Mouse (Mus musculus) liver, embryonic 14.5 days (tissue): ENCODE measurements around the gene Tnk1. TPM values are rescaled to one million over a fixed set of nuclear protein-coding genes. Genes with fewer than 3 reads are reported as not detected.

Experiments
- ATAC-seq: fragments of 200-750 bp; cut with Nextera tagmentation; 2 replicates; pipeline ENCODE4 v1.8.0; 2017; ENCODE audit warnings: moderate number of reproducible peaks, mild to moderate bottlenecking, moderate library complexity; ENCODE audit not compliant: insufficient read depth
- DNase-seq, 3 experiments: peaks; one replicate each; pipeline ENCODE4 v3.0.0-alpha.2; 2012 to 2013; ENCODE audit warnings: low read depth in 3 of 3, low spot score in 3 of 3
- H3K27ac ChIP-seq: fragments of 300-500 bp; sonication (generic); 2 replicates; pipeline ENCODE4 v1.5.1; 2014; ENCODE audit warnings: moderate library complexity, mild to moderate bottlenecking, control low read depth, inconsistent platforms
- H3K27me3 ChIP-seq: fragments of 300-500 bp; sonication (generic); 2 replicates; pipeline ENCODE4 v1.6.1; 2014; ENCODE audit warnings: mild to moderate bottlenecking, low read length, moderate library complexity; ENCODE audit not compliant: control insufficient read depth, insufficient read depth
- H3K36me3 ChIP-seq: fragments of 300-500 bp; sonication (generic); replicated peaks from 2 replicates; pipeline ENCODE4 v1.6.1; 2014; ENCODE audit warnings: low read depth; ENCODE audit not compliant: control insufficient read depth, insufficient read depth
- H3K4me1 ChIP-seq, 2 experiments: fragments of 200-500 bp in 1 of 2; fragments of 300-500 bp in 1 of 2; sonication (generic) in 1 of 2; replicated peaks; 2 replicates each; pipeline ENCODE4 v1.6.1; 2012 to 2014; ENCODE audit warnings: antibody characterized with exemption in 1 of 2, inconsistent platforms in 1 of 2, low read length in 1 of 2; ENCODE audit not compliant: control insufficient read depth in 2 of 2, insufficient read depth in 2 of 2
- H3K4me2 ChIP-seq: fragments of 300-500 bp; sonication (generic); 2 replicates; pipeline ENCODE4 v1.6.1; 2014; ENCODE audit warnings: low read depth, mild to moderate bottlenecking, control low read depth, moderate library complexity
- H3K4me3 ChIP-seq, 2 experiments: fragments of 200-500 bp in 1 of 2; fragments of 300-500 bp in 1 of 2; sonication (generic) in 1 of 2; 2 replicates each; pipeline ENCODE4 v1.5.1; 2012 to 2014; ENCODE audit warnings: low read depth in 2 of 2, low read length in 2 of 2, mild to moderate bottlenecking in 2 of 2, control low read depth in 1 of 2, inconsistent platforms in 1 of 2, moderate library complexity in 1 of 2; ENCODE audit not compliant: insufficient read depth in 1 of 2
- H3K9ac ChIP-seq: fragments of 300-500 bp; sonication (generic); replicated peaks from 2 replicates; pipeline ENCODE4 v1.6.1; 2014; ENCODE audit warnings: mild to moderate bottlenecking, control low read depth, moderate library complexity
- H3K9me3 ChIP-seq: fragments of 300-500 bp; sonication (generic); 2 replicates; pipeline ENCODE4 v1.6.1; 2016; ENCODE audit warnings: low read length, mixed read lengths; ENCODE audit not compliant: control insufficient read depth
- CTCF ChIP-seq: IDR thresholded peaks from 2 replicates; pipeline ENCODE4 v1.5.1; 2016; ENCODE audit warnings: antibody characterized with exemption, low read depth, control low read depth
- EP300 ChIP-seq: IDR thresholded peaks from 2 replicates; pipeline ENCODE4 v1.6.1; 2016; ENCODE audit warnings: antibody characterized with exemption, low read depth
- WGBS: fragments of 180-500 bp; shearing (Covaris S2); extraction: QIAGEN DNeasy Blood & Tissue Kit; methylation state at CpG from one replicate; pipeline ENCODE4 v1.1.7; 2014; ENCODE audit not compliant: insufficient replicate concordance; 5-methylcytosine and 5-hydroxymethylcytosine counted together
- polyA plus RNA-seq, 2 experiments: library from polyadenylated mRNA; depleted of rRNA in 1 of 2; stranded (reverse) in 1 of 2; unstranded in 1 of 2; fragments of >200 nt; fragmentation: Nextera tagmentation in 1 of 2; extraction: Ambion mirVana in 1 of 2; gene quantifications; 2 replicates each; pipeline versions ENCODE4 v1.2.1 to v1.2.3; 2012 to 2014

The Tnk1 gene
- polyA plus RNA-seq, 2 experiments, result 0.43 to 1.2 TPM

GRCm38 (mm10) chr11:69835326-69835965 lies 23.1 kb downstream of the Tnk1 start:
- DNase-seq (no peak), ATAC-seq (no peak)
- Histone ChIP-seq H3K27ac (no peak overlapping the region), H3K36me3 (no peaks in the 10 kb centered on the region), H3K27me3 (peaks cover 44% of the 10 kb centered on the region), H3K4me1 (peaks cover 14 to 25% of the 10 kb centered on the region in 2 experiments), H3K9ac (no peak overlapping the region), H3K4me2 (no peak overlapping the region), H3K9me3 (no peaks in the 10 kb centered on the region), H3K4me3 (no peak overlapping the region)
- TF ChIP-seq CTCF (no peak), EP300 (no peak)
- WGBS, result 15% methylated on average over 9 of the region's 9 CpGs

GRCm38 (mm10) chr11:69834001-69834549 lies 24.5 kb downstream of the Tnk1 start:
- no peak overlapping the region for H3K27ac ChIP-seq
- H3K4me3 ChIP-seq, result peak overlapping the region; percentile 10 to 42; a peak in 3 of 4 replicates
- H3K27me3 ChIP-seq, result peaks cover 44% of the 10 kb centered on the region
- no peaks in the 10 kb centered on the region for H3K36me3 ChIP-seq
- ATAC-seq (peak; percentile 7; the same call in 1 of the 2 replicates), DNase-seq (no peak)
- peak overlapping the region; percentile 79 for H3K4me2 ChIP-seq
- peak overlapping the region; percentile 61 for H3K9ac ChIP-seq
- 3% methylated on average over 39 of the region's 48 CpGs for WGBS
- TF ChIP-seq CTCF (no peak), EP300 (no peak)
- peaks cover 10 to 19% of the 10 kb centered on the region in 2 experiments for H3K4me1 ChIP-seq
- H3K9me3 ChIP-seq, result no peaks in the 10 kb centered on the region

- ATAC-seq (no peak), DNase-seq (no peak)
- peak overlapping the region; percentile 79 for H3K4me2 ChIP-seq
- H3K4me1 ChIP-seq, result peaks cover 7 to 17% of the 10 kb centered on the region in 2 experiments
- no peak for TF ChIP-seq EP300
- no peak for TF ChIP-seq CTCF
- no peaks in the 10 kb centered on the region for H3K36me3 ChIP-seq
- 32% methylated on average over 8 of the region's 8 CpGs for whole genome bisulfite sequencing
- peak overlapping the region; percentile 41 for H3K9ac ChIP-seq
- no peaks in the 10 kb centered on the region for H3K9me3 ChIP-seq
- peaks cover 44% of the 10 kb centered on the region for H3K27me3 ChIP-seq
- no peak overlapping the region for H3K27ac ChIP-seq
- H3K4me3 ChIP-seq, result peak overlapping the region; percentile 10 to 42; a peak in 3 of 4 replicates
Measured at GRCm38 (mm10) chr11:69833554-69833953, 25.0 kb downstream of the Tnk1 start.

GRCm38 (mm10) chr11:69828832-69829231 lies 29.7 kb downstream of the Tnk1 start:
- Histone ChIP-seq H3K4me3 (no peak overlapping the region), H3K9ac (no peak overlapping the region), H3K27ac (no peak overlapping the region), H3K9me3 (no peaks in the 10 kb centered on the region), H3K4me2 (no peak overlapping the region), H3K27me3 (peaks cover 7% of the 10 kb centered on the region), H3K36me3 (no peaks in the 10 kb centered on the region), H3K4me1 (peaks cover 4 to 6% of the 10 kb centered on the region in 2 experiments; a peak in 3 of 4 replicates)
- TF ChIP-seq EP300, result no peak
- TF ChIP-seq CTCF, result no peak
- WGBS, result 62% methylated on average over 5 of the region's 5 CpGs
- DNase-seq (no peak), ATAC-seq (no peak)

- H3K27me3 ChIP-seq, result no peaks in the 10 kb centered on the region
- 59% methylated on average over 2 of the region's 2 CpGs for WGBS
Measured at GRCm38 (mm10) chr11:69823456-69823855, 35.1 kb downstream of the Tnk1 start.

More at GRCm38 (mm10) chr11:69823456-69823855, 35.1 kb downstream of the Tnk1 start:
- no peak for DNase-seq
- Histone ChIP-seq H3K27ac (no peak overlapping the region), H3K36me3 (no peaks in the 10 kb centered on the region), H3K9me3 (no peaks in the 10 kb centered on the region), H3K4me3 (no peak overlapping the region), H3K4me2 (no peak overlapping the region), H3K9ac (no peak overlapping the region), H3K4me1 (no peaks in the 10 kb centered on the region)
- no peak for ATAC-seq
- TF ChIP-seq EP300 (no peak), CTCF (no peak)
